Mouse (Mus musculus): ENCODE results near the gene Phf1. TPM values are rescaled to one million over a fixed set of nuclear protein-coding genes. Genes with fewer than 3 reads are reported as not detected.
"Not testable (repeated sequence)": the region's sequence is repeated elsewhere in the genome, so short reads cannot be mapped to it uniquely, and the experiment has no call there.

Phf1 gene
- polyA plus RNA-seq, 1 experiment from 2014 or later, result 9.8 TPM

DNA sequence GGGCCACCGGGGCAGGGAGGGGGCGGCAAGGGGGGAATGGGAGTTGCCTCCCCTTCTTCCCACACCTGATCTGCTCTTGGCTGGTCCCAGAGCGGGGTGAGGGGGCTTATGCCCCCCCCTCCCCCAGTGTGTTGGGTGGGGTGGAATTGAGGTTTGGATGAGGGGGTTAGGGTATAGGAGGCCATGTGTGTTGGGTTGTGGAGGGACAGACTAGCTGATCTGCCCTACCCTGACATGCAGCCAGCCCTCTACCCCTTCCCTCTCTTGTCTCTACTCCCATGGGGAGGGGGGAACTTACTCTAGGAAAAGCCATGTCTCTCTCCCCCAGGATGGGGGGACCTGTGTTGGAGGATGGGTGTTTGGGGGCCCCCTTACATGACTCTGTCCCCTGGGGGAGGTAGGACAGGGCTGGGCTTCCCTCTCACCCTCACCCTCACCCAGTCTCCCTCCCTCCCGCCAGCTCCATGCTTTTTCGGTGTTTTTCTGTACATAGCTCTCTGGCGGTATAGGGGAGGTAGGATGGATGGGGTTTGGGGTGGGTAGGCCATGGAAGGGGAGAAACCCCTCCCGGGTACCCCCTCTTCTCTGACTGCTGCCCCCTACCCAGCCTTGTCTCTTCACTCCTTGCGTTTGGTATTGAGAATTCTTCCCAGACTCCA is 38.5 kb downstream of the Phf1 start:
- no peaks in the 10 kb centered on the region for H3K9me3 ChIP-seq (replicated peaks; ENCODE audit: low read length)
- no peak overlapping the region for H3K27ac ChIP-seq
- peak overlapping the region; percentile 15; the same call in 1 of the 2 replicates for H3K9ac ChIP-seq (ENCODE audit: low read depth, low read length)
- 58% methylated on average over 7 of the region's 8 CpGs for WGBS
- no peak for TF ChIP-seq CTCF (IDR thresholded peaks at IDR 0.05; ENCODE audit: low read depth)
- H3K4me1 ChIP-seq (replicated peaks; ENCODE audit: insufficient read depth, low read length), result peaks cover 17% of the 10 kb centered on the region
- H3K27me3 ChIP-seq (ENCODE audit: insufficient read depth, low read length), result no peaks in the 10 kb centered on the region
- peaks cover 3% of the 10 kb centered on the region; the same call in 1 of the 2 replicates for H3K36me3 ChIP-seq (ENCODE audit: insufficient read depth, low read length)
- ATAC-seq (replicated peaks; ENCODE audit: low FRiP score, low read depth), result no peak
- H3K4me3 ChIP-seq (replicated peaks; ENCODE audit: low read depth, low read length), result no peak overlapping the region
- DNase-seq (ENCODE audit: low spot score), result no peak
- H3K4me2 ChIP-seq (ENCODE audit: low read length), result peak overlapping the region; percentile 88; the same call in 1 of the 2 replicates

DNA sequence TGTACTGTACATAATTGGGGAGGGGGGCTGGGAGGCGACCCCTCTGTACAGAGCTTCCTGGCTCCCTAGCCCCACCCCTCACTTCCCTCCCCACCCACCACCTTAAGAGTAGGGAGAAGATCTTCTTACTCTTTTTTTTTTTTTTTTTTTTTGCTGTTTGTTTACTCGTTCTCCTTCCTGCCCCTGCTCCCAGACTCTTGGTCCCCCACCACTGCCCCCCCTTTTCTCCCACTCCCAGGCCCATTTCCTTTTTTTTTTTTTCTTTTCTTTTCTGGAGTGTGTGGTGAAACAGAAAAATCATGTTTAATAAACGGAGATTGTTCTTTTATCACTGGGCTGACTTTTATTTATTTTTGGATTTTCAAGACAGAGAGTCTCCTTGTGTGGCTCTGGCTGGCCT is 39.3 kb downstream of the Phf1 start:
- DNase-seq (ENCODE audit: low spot score) (no peak), ATAC-seq (replicated peaks; ENCODE audit: low FRiP score, low read depth) (no peak)
- H3K9ac ChIP-seq (ENCODE audit: low read depth, low read length), result peak overlapping the region; percentile 79
- H3K4me1 ChIP-seq (replicated peaks; ENCODE audit: insufficient read depth, low read length), result peaks cover 17% of the 10 kb centered on the region
- no peaks in the 10 kb centered on the region for H3K9me3 ChIP-seq (replicated peaks; ENCODE audit: low read length)
- peak overlapping the region; percentile 80 for H3K4me3 ChIP-seq (replicated peaks; ENCODE audit: low read depth, low read length)
- WGBS, result 2% methylated on average over 3 of the region's 3 CpGs
- peak overlapping the region; percentile 86 for H3K27ac ChIP-seq
- TF ChIP-seq CTCF (IDR thresholded peaks at IDR 0.05; ENCODE audit: low read depth), result no peak
- no peaks in the 10 kb centered on the region for H3K27me3 ChIP-seq (ENCODE audit: insufficient read depth, low read length)
- H3K36me3 ChIP-seq (ENCODE audit: insufficient read depth, low read length), result peaks cover 7% of the 10 kb centered on the region; the same call in 1 of the 2 replicates
- H3K4me2 ChIP-seq (ENCODE audit: low read length), result peak overlapping the region; percentile 88

DNA sequence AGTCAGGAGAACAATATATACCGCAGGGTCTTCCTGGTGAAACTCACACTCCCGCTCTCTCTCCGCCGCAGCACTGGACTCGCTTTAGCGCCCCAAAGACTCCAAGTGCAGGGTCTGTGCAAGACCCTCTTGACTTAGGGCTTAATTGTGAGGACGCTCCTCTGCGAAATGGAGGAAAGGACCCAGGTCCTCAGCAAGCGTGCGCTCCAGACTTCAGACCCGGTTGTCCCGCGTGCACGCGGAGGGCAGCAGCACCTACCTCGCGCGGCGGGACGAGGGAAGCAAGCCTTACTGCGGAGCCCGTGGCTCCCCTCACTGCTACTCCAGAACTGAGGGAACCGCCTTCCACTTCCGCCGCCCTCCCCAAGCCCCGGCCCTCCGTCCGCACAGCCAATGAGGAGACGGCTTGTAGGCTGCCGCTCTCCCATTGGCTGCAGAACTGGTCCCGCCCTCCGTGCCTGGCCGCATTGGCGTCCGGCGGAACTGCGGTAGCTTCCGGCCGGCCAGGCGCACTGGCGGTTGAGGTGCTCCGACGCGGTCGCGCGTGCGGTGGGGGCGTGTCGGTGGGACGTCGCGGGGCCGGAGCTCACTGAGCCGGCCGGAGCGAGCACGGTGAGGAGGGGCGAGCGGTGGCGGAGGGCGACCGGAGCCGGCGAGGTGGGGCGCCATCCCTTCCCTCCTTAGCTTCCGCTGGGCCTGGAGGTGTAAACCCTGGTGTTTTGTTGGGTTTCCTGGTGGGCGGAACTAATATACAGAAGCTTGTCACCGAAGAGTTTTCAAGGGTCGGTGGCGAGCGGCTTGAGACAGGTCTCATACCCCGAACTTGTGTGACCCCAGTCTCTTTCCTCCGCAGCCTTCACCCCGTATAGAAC is 40.1 kb downstream of the Phf1 start, which contains the start of gene Zbtb9:
Gene Zbtb9 (plus strand): TSS at position 465 of the 872 bp plus-strand sequence.
- under 1% methylated on average over 73 of the region's 75 CpGs for WGBS
- ATAC-seq (replicated peaks; ENCODE audit: low FRiP score, low read depth), result peak; percentile 99
- no peaks in the 10 kb centered on the region for H3K9me3 ChIP-seq (replicated peaks; ENCODE audit: low read length)

DNA sequence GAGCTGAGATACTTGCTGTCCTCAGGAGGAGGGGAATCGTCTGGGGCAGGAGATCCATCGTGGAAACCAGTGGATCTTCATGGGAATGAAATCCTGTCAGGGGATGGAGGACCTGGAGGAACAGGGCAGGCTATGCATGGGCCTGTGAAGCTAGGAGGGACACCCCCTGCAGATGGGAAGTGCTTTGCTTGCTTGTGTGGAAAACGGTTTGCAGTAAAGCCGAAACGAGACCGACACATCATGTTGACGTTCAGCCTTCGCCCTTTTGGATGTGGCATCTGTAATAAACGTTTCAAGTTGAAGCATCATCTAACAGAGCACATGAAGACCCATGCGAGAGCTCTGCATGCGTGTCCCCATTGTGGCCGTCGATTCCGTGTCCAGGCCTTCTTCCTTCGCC is 41.7 kb downstream of the Phf1 start:
- Histone ChIP-seq H3K36me3 (ENCODE audit: insufficient read depth, low read length) (peaks cover 13% of the 10 kb centered on the region), H3K4me1 (replicated peaks; ENCODE audit: insufficient read depth, low read length) (peaks cover 17% of the 10 kb centered on the region), H3K27ac (no peak overlapping the region), H3K27me3 (ENCODE audit: insufficient read depth, low read length) (no peaks in the 10 kb centered on the region), H3K4me3 (replicated peaks; ENCODE audit: low read depth, low read length) (0 out of 2 replicates have a peak overlapping the region, but pooled peaks have one; percentile 80), H3K9ac (ENCODE audit: low read depth, low read length) (no peak overlapping the region), H3K4me2 (ENCODE audit: low read length) (no peak overlapping the region), H3K9me3 (replicated peaks; ENCODE audit: low read length) (no peaks in the 10 kb centered on the region)
- 92% methylated on average over 15 of the region's 15 CpGs for WGBS
- TF ChIP-seq CTCF (IDR thresholded peaks at IDR 0.05; ENCODE audit: low read depth), result no peak
- DNase-seq (ENCODE audit: low spot score) (no peak), ATAC-seq (replicated peaks; ENCODE audit: low FRiP score, low read depth) (no peak)

More for the DNA sequence above, 40.1 kb downstream of the Phf1 start, which contains the start of gene Zbtb9:
- H3K9ac ChIP-seq (ENCODE audit: low read depth, low read length), result peak within 1 kb of the TSS; percentile 79
- no peaks in the 10 kb centered on the region for H3K27me3 ChIP-seq (ENCODE audit: insufficient read depth, low read length)
- peak within 1 kb of the TSS; percentile 88 for H3K4me2 ChIP-seq (ENCODE audit: low read length)
- peak within 1 kb of the TSS; percentile 86 for H3K27ac ChIP-seq
- peaks cover 10% of the 10 kb centered on the region; the same call in 1 of the 2 replicates for H3K36me3 ChIP-seq (ENCODE audit: insufficient read depth, low read length)
- peak within 1 kb of the TSS; percentile 80 for H3K4me3 ChIP-seq (replicated peaks; ENCODE audit: low read depth, low read length)
- H3K4me1 ChIP-seq (replicated peaks; ENCODE audit: insufficient read depth, low read length), result peaks cover 17% of the 10 kb centered on the region
- DNase-seq (ENCODE audit: low spot score), result peak; percentile 99
- TF ChIP-seq CTCF (IDR thresholded peaks at IDR 0.05; ENCODE audit: low read depth), result no peak

DNA sequence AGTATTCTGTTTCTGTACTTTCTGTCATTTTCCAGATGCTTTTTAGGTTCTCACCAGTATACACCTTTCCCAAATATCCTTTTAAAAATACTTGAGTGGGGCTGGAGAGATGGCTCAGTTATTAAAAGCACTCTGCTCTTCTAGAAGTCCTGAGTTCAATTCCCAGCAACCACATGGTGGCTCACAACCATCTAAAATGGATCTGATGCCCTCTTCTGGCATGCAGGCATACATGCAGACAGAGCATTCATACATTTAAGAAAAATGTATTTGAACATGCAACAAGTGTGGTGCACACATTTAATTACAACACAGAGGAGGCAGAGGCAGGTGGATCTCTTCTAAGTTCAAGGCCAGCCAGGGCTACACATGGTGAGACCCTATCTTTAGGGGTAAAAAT is 42.6 kb downstream of the Phf1 start:
- H3K36me3 ChIP-seq (ENCODE audit: insufficient read depth, low read length), result peaks cover 13% of the 10 kb centered on the region
- H3K27ac ChIP-seq, result no peak overlapping the region
- peaks cover 17% of the 10 kb centered on the region for H3K4me1 ChIP-seq (replicated peaks; ENCODE audit: insufficient read depth, low read length)
- no peak overlapping the region for H3K4me3 ChIP-seq (replicated peaks; ENCODE audit: low read depth, low read length)
- TF ChIP-seq CTCF (IDR thresholded peaks at IDR 0.05; ENCODE audit: low read depth), result peak; percentile 57
- H3K9ac ChIP-seq (ENCODE audit: low read depth, low read length), result no peak overlapping the region
- H3K4me2 ChIP-seq (ENCODE audit: low read length), result no peak overlapping the region
- DNase-seq (ENCODE audit: low spot score) (no peak), ATAC-seq (replicated peaks; ENCODE audit: low FRiP score, low read depth) (no peak)
- no peaks in the 10 kb centered on the region for H3K9me3 ChIP-seq (replicated peaks; ENCODE audit: low read length)
- H3K27me3 ChIP-seq (ENCODE audit: insufficient read depth, low read length), result no peaks in the 10 kb centered on the region

DNA sequence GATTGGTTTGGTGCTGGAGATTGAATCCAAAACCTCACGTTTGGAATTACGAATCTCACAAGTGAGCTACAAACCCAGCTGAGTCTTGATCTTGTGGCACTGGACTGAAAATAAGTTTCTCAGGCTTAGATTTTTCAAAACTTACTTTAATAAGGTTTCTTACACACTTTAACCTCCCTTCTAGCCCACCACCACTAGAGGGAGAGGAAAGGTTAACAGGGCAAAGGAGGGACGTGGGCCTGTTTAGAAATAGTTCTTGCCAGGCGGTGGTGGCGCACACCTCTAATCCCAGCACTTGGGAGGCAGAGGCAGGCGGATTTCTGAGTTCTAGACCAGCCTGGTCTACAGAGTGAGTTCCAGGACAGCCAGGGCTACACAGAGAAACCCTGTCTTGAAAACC is 44.5 kb downstream of the Phf1 start:
- not testable (repeated sequence) for H3K4me1 ChIP-seq (replicated peaks; ENCODE audit: insufficient read depth, low read length); DNase-seq (ENCODE audit: low spot score); H3K4me2 ChIP-seq (ENCODE audit: low read length); H3K27me3 ChIP-seq (ENCODE audit: insufficient read depth, low read length); ATAC-seq (replicated peaks; ENCODE audit: low FRiP score, low read depth); H3K9ac ChIP-seq (ENCODE audit: low read depth, low read length); H3K9me3 ChIP-seq (replicated peaks; ENCODE audit: low read length); H3K27ac ChIP-seq; H3K4me3 ChIP-seq (replicated peaks; ENCODE audit: low read depth, low read length)
- peaks cover 13% of the 10 kb centered on the region for H3K36me3 ChIP-seq (ENCODE audit: insufficient read depth, low read length)
- WGBS, result 89% methylated on average over 6 of the region's 6 CpGs
- TF ChIP-seq CTCF (IDR thresholded peaks at IDR 0.05; ENCODE audit: low read depth), result peak; percentile 30; the same call in 1 of the 2 replicates

Measured in kidney, postnatal 0 days (tissue).